Mouse (Mus musculus) liver, adult 2 months (tissue): ENCODE measurements around the gene Klhl23. TPM values are rescaled to one million over a fixed set of nuclear protein-coding genes. Genes with fewer than 3 reads are reported as not detected.
A peak's percentile ranks its signal among the peaks of the same experiment; 100 is the strongest.

Source experiments
- DNase-seq: peaks from one replicate; pipeline ENCODE4 v3.0.0-alpha.2; 2011; ENCODE audit warnings: low read depth, low spot score; ENCODE audit errors: extremely low read depth
- H3K27ac ChIP-seq: fragments of 200-500 bp; replicated peaks from 2 replicates; pipeline ENCODE4 v1.5.1; 2012; ENCODE audit warnings: low read depth, mild to moderate bottlenecking, control low read depth, inconsistent platforms, low read length; ENCODE audit not compliant: insufficient read depth
- H3K27me3 ChIP-seq: fragments of 200-500 bp; 2 replicates; pipeline ENCODE4 v1.6.1; 2012; ENCODE audit warnings: mild to moderate bottlenecking, moderate library complexity, low read length, inconsistent platforms; ENCODE audit not compliant: control insufficient read depth, insufficient read depth
- H3K36me3 ChIP-seq: fragments of 200-500 bp; 2 replicates; pipeline ENCODE4 v1.6.1; 2012; ENCODE audit warnings: low read length, inconsistent platforms; ENCODE audit not compliant: control insufficient read depth, insufficient read depth
- H3K4me1 ChIP-seq: fragments of 200-500 bp; 2 replicates; pipeline ENCODE4 v1.6.1; 2011; ENCODE audit warnings: low read length; ENCODE audit not compliant: control insufficient read depth, insufficient read depth
- H3K4me3 ChIP-seq: fragments of 200-500 bp; 2 replicates; pipeline ENCODE4 v1.5.1; 2011; ENCODE audit warnings: low read depth, mild to moderate bottlenecking, control low read depth, low read length, moderate library complexity; ENCODE audit not compliant: insufficient read depth
- H3K79me2 ChIP-seq: fragments of 200-500 bp; 2 replicates; pipeline ENCODE4 v1.6.1; 2012; ENCODE audit warnings: inconsistent platforms, mild to moderate bottlenecking, low read length, moderate library complexity; ENCODE audit not compliant: control insufficient read depth, insufficient read depth
- H3K9ac ChIP-seq: fragments of 200-500 bp; 2 replicates; pipeline ENCODE4 v1.6.1; 2012; ENCODE audit warnings: low read depth, mild to moderate bottlenecking, control low read depth, inconsistent platforms, low read length
- CTCF ChIP-seq: fragments of 200-500 bp; IDR thresholded peaks from 2 replicates; pipeline ENCODE4 v1.5.1; 2011; ENCODE audit warnings: low read depth, low read length, control low read depth
- POLR2A ChIP-seq: fragments of 200-500 bp; IDR thresholded peaks from 2 replicates; pipeline ENCODE4 v1.6.1; 2011; ENCODE audit warnings: low read length, control low read depth; ENCODE audit not compliant: insufficient read depth; ENCODE audit errors: extremely low read depth
- WGBS: fragments of 180-500 bp; shearing (Covaris S2); methylation state at CpG from one replicate; pipeline ENCODE4 v1.1.7; 2018; 5-methylcytosine and 5-hydroxymethylcytosine counted together
- polyA plus RNA-seq: library from polyadenylated mRNA; depleted of rRNA; stranded (reverse); fragments of >200 nt; gene quantifications from 2 replicates; pipeline ENCODE4 v1.2.3, GENCODE M21; 2012; rRNA removed
- total RNA-seq: library from RNA; depleted of rRNA; stranded (reverse); fragments of >200 nt; gene quantifications from 2 replicates; pipeline ENCODE4 v1.2.3, GENCODE M21; 2014; rRNA removed

The Klhl23 gene
- total RNA-seq: 1.5 and 2.3 TPM in 2 replicates
- polyA plus RNA-seq: 0.22 and 0.46 TPM in 2 replicates

- Histone ChIP-seq H3K27me3 (peaks cover 9% of the 10 kb centered on the region), H3K9ac (peak within 1 kb of the TSS; percentile 83), H3K4me3 (peak within 1 kb of the TSS; percentile 82), H3K4me1 (no peaks in the 10 kb centered on the region), H3K36me3 (no peaks in the 10 kb centered on the region), H3K27ac (no peak within 1 kb of the TSS), H3K79me2 (no peaks in the 10 kb centered on the region)
- TF ChIP-seq POLR2A: no peak
- TF ChIP-seq CTCF: no peak
- 36% methylated on average over 8 of the region's 8 CpGs for WGBS
- no peak for DNase-seq
Measured at GRCm38 (mm10) chr2:69821711-69822110, at the start of gene Klhl23. Klhl23 (plus strand) TSS chr2:69821944.

- TF ChIP-seq POLR2A: no peak
- TF ChIP-seq CTCF: no peak
- no peaks in the 10 kb centered on the region for H3K79me2 ChIP-seq
- no peak overlapping the region for H3K27ac ChIP-seq
- H3K4me3 ChIP-seq: no peak overlapping the region
- DNase-seq: no peak
- WGBS: 95% methylated on average over 3 of the region's 3 CpGs
- no peaks in the 10 kb centered on the region for H3K36me3 ChIP-seq
- H3K27me3 ChIP-seq: no peaks in the 10 kb centered on the region
- H3K9ac ChIP-seq: no peak overlapping the region
- no peaks in the 10 kb centered on the region for H3K4me1 ChIP-seq
Measured at GRCm38 (mm10) chr2:69773331-69773730, 48.4 kb upstream of the Klhl23 start.

- no peak overlapping the region for H3K9ac ChIP-seq
- H3K4me1 ChIP-seq: no peaks in the 10 kb centered on the region
- TF ChIP-seq CTCF: no peak
- TF ChIP-seq POLR2A: no peak
- H3K4me3 ChIP-seq: no peak overlapping the region
- no peaks in the 10 kb centered on the region for H3K79me2 ChIP-seq
- WGBS: 69% methylated on average over 7 of the region's 7 CpGs
- DNase-seq: no peak
- no peaks in the 10 kb centered on the region for H3K27me3 ChIP-seq
- no peaks in the 10 kb centered on the region for H3K36me3 ChIP-seq
- H3K27ac ChIP-seq: no peak overlapping the region
Measured at GRCm38 (mm10) chr2:69777985-69778835, 43.5 kb upstream of the Klhl23 start.

GRCm38 (mm10) chr2:69778836-69779177 is 42.9 kb upstream of the Klhl23 start:
- Histone ChIP-seq H3K9ac (no peak overlapping the region), H3K79me2 (no peaks in the 10 kb centered on the region), H3K4me1 (no peaks in the 10 kb centered on the region), H3K36me3 (no peaks in the 10 kb centered on the region), H3K4me3 (no peak overlapping the region), H3K27ac (no peak overlapping the region), H3K27me3 (no peaks in the 10 kb centered on the region)
- WGBS: 58% methylated on average over 5 of the region's 5 CpGs
- DNase-seq: peak; percentile 61
- peak; percentile 36 for TF ChIP-seq CTCF
- no peak for TF ChIP-seq POLR2A

GRCm38 (mm10) chr2:69788974-69789373 is 32.8 kb upstream of the Klhl23 start:
- H3K79me2 ChIP-seq: no peaks in the 10 kb centered on the region
- H3K27me3 ChIP-seq: no peaks in the 10 kb centered on the region
- peak overlapping the region; percentile 5; the same call in 1 of the 2 replicates for H3K9ac ChIP-seq
- no peak for DNase-seq
- TF ChIP-seq CTCF: no peak
- TF ChIP-seq POLR2A: no peak
- H3K4me1 ChIP-seq: peaks cover 2% of the 10 kb centered on the region; the same call in 1 of the 2 replicates
- 32% methylated on average over 9 of the region's 9 CpGs for WGBS
- H3K27ac ChIP-seq: no peak overlapping the region
- H3K36me3 ChIP-seq: peaks cover 16% of the 10 kb centered on the region
- H3K4me3 ChIP-seq: peak overlapping the region; percentile 70
